Mouse (Mus musculus): ENCODE measurements at regions not wholly inside any gene's neighbourhood (a gene's known extent, or its start where the extent isn't known, plus 50 kb on each side); places are given as distances from the start of the nearest gene placed in this dataset.

- DNase-seq (ENCODE audit: low spot score in 2 of 2) = no peak
Observed at GRCm38 (mm10) chr2:128368534-128369273, 222.3 kb upstream of the Spdye4c start.

- no peak for DNase-seq (ENCODE audit: low spot score in 2 of 2)
Observed at GRCm38 (mm10) chr2:128370821-128371220, 220.2 kb upstream of the Spdye4c start.

- no peak for DNase-seq (ENCODE audit: low spot score in 2 of 2)
Observed at GRCm38 (mm10) chr2:128372204-128372603, 218.8 kb upstream of the Spdye4c start.

- DNase-seq (ENCODE audit: low spot score in 2 of 2) = no peak
Observed at GRCm38 (mm10) chr2:128373363-128374252, 217.4 kb upstream of the Spdye4c start.

- no peak for DNase-seq (ENCODE audit: low spot score in 2 of 2)
Observed at GRCm38 (mm10) chr2:128374253-128374566, 216.8 kb upstream of the Spdye4c start.

GRCm38 (mm10) chr2:128374926-128375325, 216.1 kb upstream of the Spdye4c start:
- no peak for DNase-seq (ENCODE audit: low spot score in 2 of 2)

GRCm38 (mm10) chr2:128375827-128376226, 215.2 kb upstream of the Spdye4c start:
- DNase-seq (ENCODE audit: low spot score in 2 of 2) = no peak

GRCm38 (mm10) chr2:128377176-128377575, 213.8 kb upstream of the Spdye4c start:
- DNase-seq (ENCODE audit: low spot score in 2 of 2) = no peak

- DNase-seq (ENCODE audit: low spot score in 2 of 2) = no peak
Observed at GRCm38 (mm10) chr2:128377680-128378079, 213.3 kb upstream of the Spdye4c start.

GRCm38 (mm10) chr2:128378456-128378855, 212.6 kb upstream of the Spdye4c start:
- no peak for DNase-seq (ENCODE audit: low spot score in 2 of 2)

GRCm38 (mm10) chr2:128379151-128379550, 211.9 kb upstream of the Spdye4c start:
- no peak for DNase-seq (ENCODE audit: low spot score in 2 of 2)

- DNase-seq (ENCODE audit: low spot score in 2 of 2) = no peak
Observed at GRCm38 (mm10) chr2:128379554-128379953, 211.5 kb upstream of the Spdye4c start.

- no peak for DNase-seq (ENCODE audit: low spot score in 2 of 2)
Observed at GRCm38 (mm10) chr2:128380581-128380980, 210.4 kb upstream of the Spdye4c start.

- no peak for DNase-seq (ENCODE audit: low spot score in 2 of 2)
Observed at GRCm38 (mm10) chr2:128381684-128382205, 209.3 kb upstream of the Spdye4c start.

- no peak for DNase-seq (ENCODE audit: low spot score in 2 of 2)
Observed at GRCm38 (mm10) chr2:128382473-128382872, 208.5 kb upstream of the Spdye4c start.

GRCm38 (mm10) chr2:128384612-128385011, 206.4 kb upstream of the Spdye4c start:
- DNase-seq (ENCODE audit: low spot score in 2 of 2) = no peak

- no peak for DNase-seq (ENCODE audit: low spot score in 2 of 2)
Observed at GRCm38 (mm10) chr2:128386846-128387621, 204.0 kb upstream of the Spdye4c start.

- DNase-seq (ENCODE audit: low spot score in 2 of 2) = no peak
Observed at GRCm38 (mm10) chr2:128387851-128388471, 203.0 kb upstream of the Spdye4c start.

- no peak for DNase-seq (ENCODE audit: low spot score in 2 of 2)
Observed at GRCm38 (mm10) chr2:128388883-128389470, 202.0 kb upstream of the Spdye4c start.

GRCm38 (mm10) chr2:128392344-128392743, 198.7 kb upstream of the Spdye4c start:
- DNase-seq (ENCODE audit: low spot score in 2 of 2) = no peak

- no peak for DNase-seq (ENCODE audit: low spot score in 2 of 2)
Observed at GRCm38 (mm10) chr2:128393401-128393800, 197.6 kb upstream of the Spdye4c start.
